Mouse (Mus musculus) CH12.LX (cell line): ENCODE measurements around the gene Adss. TPM values are rescaled to one million over a fixed set of nuclear protein-coding genes. Genes with fewer than 3 reads are reported as not detected.

Experiments
- DNase-seq: peaks from one replicate; pipeline ENCODE4 v3.0.0-alpha.2; 2013; ENCODE audit errors: extremely low read depth
- H3K27ac ChIP-seq: 2 replicates; pipeline ENCODE4 v1.5.1; 2012; ENCODE audit warnings: low read depth, mild to moderate bottlenecking, control low read depth, moderate library complexity; ENCODE audit not compliant: insufficient read depth
- H3K27me3 ChIP-seq: replicated peaks from 2 replicates; pipeline ENCODE3; 2012; ENCODE audit warnings: inconsistent platforms
- H3K36me3 ChIP-seq, 2 experiments: replicated peaks in 1 of 2; 2 replicates each; pipeline versions ENCODE3 to v1.6.1; 2012; ENCODE audit warnings: inconsistent platforms in 1 of 2, low read length in 1 of 2, mild to moderate bottlenecking in 1 of 2, mixed read lengths in 1 of 2, moderate library complexity in 1 of 2; ENCODE audit not compliant: control insufficient read depth in 1 of 2, insufficient read depth in 1 of 2
- H3K4me1 ChIP-seq, 2 experiments: 2 replicates each; pipeline ENCODE4 v1.6.1; 2012; ENCODE audit warnings: inconsistent platforms in 1 of 2, moderate library complexity in 1 of 2; ENCODE audit not compliant: insufficient read depth in 2 of 2, control insufficient read depth in 1 of 2
- H3K4me2 ChIP-seq: 2 replicates; pipeline ENCODE4 v1.6.1; 2012; ENCODE audit warnings: low read depth, mild to moderate bottlenecking, control low read depth; ENCODE audit not compliant: poor library complexity, insufficient read depth, severe bottlenecking
- H3K4me3 ChIP-seq, 3 experiments: fragments of 150-350 bp in 1 of 3; sonication (generic) in 1 of 3; replicated peaks in 1 of 3; 2 replicates each; pipeline versions ENCODE3 to v1.5.1; 2011 to 2012; ENCODE audit warnings: low read depth in 2 of 3, low read length in 2 of 3, mild to moderate bottlenecking in 2 of 3, moderate library complexity in 2 of 3, control low read depth in 1 of 3, improper control_type of control experiment in 1 of 3, inconsistent platforms in 1 of 3, mixed read lengths in 1 of 3; ENCODE audit not compliant: poor library complexity in 1 of 3
- H3K79me2 ChIP-seq: replicated peaks from 2 replicates; pipeline ENCODE4 v1.6.1; 2012; ENCODE audit warnings: mild to moderate bottlenecking, moderate library complexity; ENCODE audit not compliant: control insufficient read depth, poor library complexity, insufficient read depth, severe bottlenecking; ENCODE audit errors: extremely low read depth
- H3K9ac ChIP-seq: 2 replicates; pipeline ENCODE4 v1.6.1; 2012; ENCODE audit warnings: low read depth, mild to moderate bottlenecking, control low read depth, moderate library complexity; ENCODE audit not compliant: insufficient read depth
- H3K9me3 ChIP-seq: replicated peaks from 2 replicates; pipeline ENCODE3; 2012; ENCODE audit warnings: low read length, inconsistent platforms, mixed read lengths
- CHD2 ChIP-seq: IDR thresholded peaks from 2 replicates; pipeline ENCODE4 v1.6.1; 2011; ENCODE audit warnings: low read length, improper control_type of control experiment
- EP300 ChIP-seq: IDR thresholded peaks from 2 replicates; pipeline ENCODE4 v1.6.1; 2011; ENCODE audit warnings: low read length, improper control_type of control experiment
- ETS1 ChIP-seq: conservative IDR thresholded peaks from 2 replicates; pipeline ENCODE4 v1.6.1; 2012; ENCODE audit warnings: low read depth, mild to moderate bottlenecking, inconsistent platforms, low read length, improper control_type of control experiment, moderate library complexity
- JUND ChIP-seq: conservative IDR thresholded peaks from 2 replicates; pipeline ENCODE4 v1.6.1; 2011; ENCODE audit warnings: low read depth, low read length, improper control_type of control experiment
- MAFK ChIP-seq: IDR thresholded peaks from 2 replicates; pipeline ENCODE4 v1.6.1; 2011; ENCODE audit warnings: low read length, improper control_type of control experiment; ENCODE audit not compliant: insufficient replicate concordance
- MAX ChIP-seq: IDR thresholded peaks from 2 replicates; pipeline ENCODE4 v1.6.1; 2011; ENCODE audit warnings: low read length, improper control_type of control experiment
- MXI1 ChIP-seq: IDR thresholded peaks from 2 replicates; pipeline ENCODE4 v1.6.1; 2011; ENCODE audit warnings: mild to moderate bottlenecking, low read depth, low read length, improper control_type of control experiment
- MYC ChIP-seq: IDR thresholded peaks from 2 replicates; pipeline ENCODE4 v1.6.1; 2011; ENCODE audit warnings: low read depth, mild to moderate bottlenecking, improper control_type of control experiment, low read length
- NRF1 ChIP-seq: IDR thresholded peaks from 2 replicates; pipeline ENCODE4 v1.6.1; 2014; ENCODE audit warnings: low read depth, mild to moderate bottlenecking, inconsistent platforms, low read length, improper control_type of control experiment, moderate library complexity
- POLR2A ChIP-seq: IDR thresholded peaks from 2 replicates; pipeline ENCODE4 v1.6.1; 2011; ENCODE audit warnings: low read depth, mild to moderate bottlenecking, improper control_type of control experiment, low read length
- POLR2AphosphoS2 ChIP-seq: IDR thresholded peaks from 2 replicates; pipeline ENCODE4 v1.6.1; 2011; ENCODE audit warnings: low read depth, low read length, improper control_type of control experiment
- RAD21 ChIP-seq: IDR thresholded peaks from 2 replicates; pipeline ENCODE4 v1.6.1; 2011; ENCODE audit warnings: low read depth, mild to moderate bottlenecking, low read length, improper control_type of control experiment, moderate library complexity
- SIN3A ChIP-seq: IDR thresholded peaks from 2 replicates; pipeline ENCODE4 v1.6.1; 2012; ENCODE audit warnings: low read length, improper control_type of control experiment, inconsistent platforms
- SMC3 ChIP-seq: IDR thresholded peaks from 2 replicates; pipeline ENCODE4 v1.6.1; 2011; ENCODE audit warnings: low read depth, low read length, improper control_type of control experiment
- TCF12 ChIP-seq: IDR thresholded peaks from 2 replicates; pipeline ENCODE4 v1.6.1; 2014; ENCODE audit warnings: low read depth, mild to moderate bottlenecking, inconsistent platforms, low read length, improper control_type of control experiment
- UBTF ChIP-seq: IDR thresholded peaks from 2 replicates; pipeline ENCODE4 v1.6.1; 2012; ENCODE audit warnings: low read depth, mild to moderate bottlenecking, inconsistent platforms, low read length, improper control_type of control experiment, moderate library complexity
- USF2 ChIP-seq: conservative IDR thresholded peaks from 2 replicates; pipeline ENCODE4 v1.6.1; 2011; ENCODE audit warnings: low read depth, low read length, improper control_type of control experiment
- ZC3H11A ChIP-seq: IDR thresholded peaks from 2 replicates; pipeline ENCODE4 v1.6.1; 2012; ENCODE audit warnings: low read depth, mild to moderate bottlenecking, inconsistent platforms, low read length, improper control_type of control experiment
- ZKSCAN1 ChIP-seq: IDR thresholded peaks from 2 replicates; pipeline ENCODE4 v1.6.1; 2012; ENCODE audit warnings: low read depth, inconsistent platforms, low read length, improper control_type of control experiment, borderline replicate concordance
- ZMIZ1 ChIP-seq: IDR thresholded peaks from 2 replicates; pipeline ENCODE4 v1.6.1; 2012; ENCODE audit warnings: low read depth, mild to moderate bottlenecking, inconsistent platforms, low read length, improper control_type of control experiment
- ZNF384 ChIP-seq: IDR thresholded peaks from 2 replicates; pipeline ENCODE4 v1.6.1; 2012; ENCODE audit warnings: low read depth, low read length, improper control_type of control experiment, inconsistent platforms
- dilution Hi-C: fragments of 300-500 bp; cut with MboI; formaldehyde crosslinking; loops from 2 replicates; pipeline ENCODE4 v1.14.3; 2020; ENCODE audit warnings: low sequenced_read_pairs; ENCODE audit not compliant: extremely low pct_unique_long_range_greater_than_20kb, extremely low pct_ligation_motif_present
- in situ Hi-C: fragments of 300-500 bp; cut with MboI; formaldehyde crosslinking; loops from 3 replicates; pipeline ENCODE4 v1.14.3; 2019; ENCODE audit warnings: low sequenced_read_pairs, low pct_ligation_motif_present, low pct_unique_long_range_greater_than_20kb, mixed read lengths
- polyA plus RNA-seq: library from polyadenylated mRNA; unstranded; fragments of >175 nt; gene quantifications from 2 replicates; pipeline ENCODE4 v1.2.1, GENCODE M21; 2012; ENCODE audit warnings: low read depth; ENCODE audit not compliant: insufficient read length
- total RNA-seq, 2 experiments: library from RNA; depleted of rRNA; stranded (reverse); fragments of 300-350 nt in 1 of 2; fragments of >200 nt in 1 of 2; gene quantifications; 2 replicates each; pipeline ENCODE4 v1.2.3; 2012 to 2014

The Adss gene
- total and polyA plus RNA-seq, 3 experiments = 45.2 to 105 (median 95.5) TPM

DNA sequence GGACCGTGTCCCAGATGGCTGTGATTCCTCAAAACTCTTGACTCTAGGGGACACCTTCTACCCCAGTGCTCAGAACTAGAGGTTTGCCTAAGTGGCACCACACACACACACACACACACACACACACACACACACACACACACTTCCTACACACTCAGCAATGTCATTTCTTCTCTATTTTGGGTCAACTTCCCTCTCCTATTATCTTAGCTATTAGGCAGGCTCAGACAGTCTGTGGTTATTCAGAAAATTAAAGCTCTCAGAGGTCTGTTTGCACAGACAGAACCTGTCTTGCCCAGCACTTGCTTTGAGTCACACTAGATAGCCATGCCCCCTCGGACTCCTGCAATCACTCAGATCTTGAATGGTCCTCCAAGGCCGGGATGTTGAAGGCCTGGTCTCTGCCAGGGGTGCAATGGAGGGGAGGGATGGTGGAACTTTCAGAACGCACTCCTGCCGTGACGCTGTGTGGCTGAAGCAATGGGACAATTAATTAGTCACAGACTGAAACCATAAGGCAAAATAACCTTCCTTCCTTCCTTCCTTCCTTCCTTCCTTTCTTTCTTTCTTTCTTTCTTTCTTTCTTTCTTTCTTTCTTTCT lies 58.7 kb downstream of the Adss start:
- dilution Hi-C loops = no loop called here
- Histone ChIP-seq H3K36me3 (no peaks in the 10 kb centered on the region), H3K79me2 (no peaks in the 10 kb centered on the region), H3K9me3 (no peaks in the 10 kb centered on the region), H3K4me1 (0 out of 4 replicates have a peak, but pooled peaks cover 0 to 2% of the 10 kb centered on the region in 2 experiments), H3K4me3 (no peak overlapping the region), H3K9ac (no peak overlapping the region), H3K4me2 (no peak overlapping the region), H3K27ac (no peak overlapping the region), H3K27me3 (no peaks in the 10 kb centered on the region)
- no peak for DNase-seq
- TF ChIP-seq JUND = no peak
- TF ChIP-seq USF2 = no peak
- no peak for TF ChIP-seq MAX
- no peak for TF ChIP-seq ZNF384
- TF ChIP-seq MYC = no peak
- TF ChIP-seq SMC3 = no peak
- no peak for TF ChIP-seq ZMIZ1
- no peak for TF ChIP-seq RAD21
- no peak for TF ChIP-seq EP300
- TF ChIP-seq CHD2 = no peak
- TF ChIP-seq NRF1 = no peak
- no peak for TF ChIP-seq ZC3H11A
- no peak for TF ChIP-seq POLR2A
- no peak for TF ChIP-seq MAFK
- TF ChIP-seq SIN3A = no peak
- no peak for TF ChIP-seq ETS1
- in situ Hi-C loops = no loop called here

- no peaks in the 10 kb centered on the region for H3K27me3 ChIP-seq
- H3K4me3 ChIP-seq = no peak overlapping the region
- no peak overlapping the region for H3K4me2 ChIP-seq
- TF ChIP-seq ZC3H11A (no peak), UBTF (no peak), ZKSCAN1 (no peak), POLR2AphosphoS2 (no peak), MXI1 (no peak), ETS1 (no peak), SMC3 (no peak), NRF1 (no peak), MAX (no peak), MYC (no peak), TCF12 (no peak)
- no peak overlapping the region for H3K9ac ChIP-seq
- H3K27ac ChIP-seq = no peak overlapping the region
- H3K4me1 ChIP-seq = no peaks in the 10 kb centered on the region
- in situ Hi-C loops (no loop called here), dilution Hi-C loops (no loop called here)
- DNase-seq = no peak
- H3K36me3 ChIP-seq = no peaks in the 10 kb centered on the region
- H3K79me2 ChIP-seq = no peaks in the 10 kb centered on the region
- H3K9me3 ChIP-seq = no peaks in the 10 kb centered on the region
Observed at GRCm38 (mm10) chr1:177731973-177732372, 64.3 kb downstream of the Adss start.
